Mouse (Mus musculus): Measurements from ENCODE around the gene Prdm2.

Gene Prdm2

DNA sequence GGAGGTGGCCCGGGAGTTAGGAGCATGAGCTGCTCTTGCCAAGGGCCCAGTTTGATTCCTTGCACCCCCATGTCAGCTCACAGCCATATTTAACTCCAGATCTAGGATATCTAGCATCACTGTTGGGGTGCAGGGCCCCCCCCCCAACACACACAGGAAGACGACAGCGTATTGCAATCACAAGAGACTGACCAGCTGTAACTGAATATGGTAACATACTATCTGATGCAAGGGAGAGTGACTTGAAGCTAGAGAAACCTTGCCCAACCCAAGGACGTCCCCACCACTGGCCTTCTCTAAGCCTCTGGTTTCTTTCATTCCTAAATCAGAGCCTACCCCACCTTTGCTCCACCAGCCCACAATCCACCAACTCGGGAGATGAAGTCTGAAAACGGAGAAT lies 105.8 kb downstream of the Prdm2 start:
- no peak for DNase-seq (ENCODE audit: extremely low spot score)

GRCm38 (mm10) chr4:143106566-143106965 lies 106.2 kb downstream of the Prdm2 start:
- DNase-seq (ENCODE audit: extremely low spot score): no peak

- DNase-seq (ENCODE audit: extremely low spot score): no peak
Measured at GRCm38 (mm10) chr4:143104739-143105138, 108.1 kb downstream of the Prdm2 start.

- DNase-seq (ENCODE audit: extremely low spot score): no peak
Measured at GRCm38 (mm10) chr4:143103811-143104210, 109.0 kb downstream of the Prdm2 start.

DNA sequence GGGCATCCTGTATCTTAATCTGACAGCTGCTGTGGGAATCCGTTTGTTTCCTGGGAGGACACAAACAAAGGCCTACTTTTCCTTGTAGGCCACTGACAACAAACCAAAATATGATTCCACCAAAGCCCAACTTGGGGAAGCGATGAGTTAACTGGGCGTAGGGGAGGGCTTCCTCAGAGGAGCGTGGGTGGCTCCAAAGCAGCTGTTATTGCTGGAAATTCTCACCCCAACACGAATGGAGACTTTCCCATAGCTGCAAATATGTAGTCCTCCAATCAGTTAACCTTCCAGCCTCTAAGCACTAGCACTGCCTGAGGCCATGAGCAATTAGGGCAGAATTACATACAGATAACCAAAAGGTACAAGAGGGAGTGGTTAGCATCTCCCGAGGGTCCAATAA lies 112.6 kb downstream of the Prdm2 start:
- no peak for DNase-seq (ENCODE audit: extremely low spot score)

DNA sequence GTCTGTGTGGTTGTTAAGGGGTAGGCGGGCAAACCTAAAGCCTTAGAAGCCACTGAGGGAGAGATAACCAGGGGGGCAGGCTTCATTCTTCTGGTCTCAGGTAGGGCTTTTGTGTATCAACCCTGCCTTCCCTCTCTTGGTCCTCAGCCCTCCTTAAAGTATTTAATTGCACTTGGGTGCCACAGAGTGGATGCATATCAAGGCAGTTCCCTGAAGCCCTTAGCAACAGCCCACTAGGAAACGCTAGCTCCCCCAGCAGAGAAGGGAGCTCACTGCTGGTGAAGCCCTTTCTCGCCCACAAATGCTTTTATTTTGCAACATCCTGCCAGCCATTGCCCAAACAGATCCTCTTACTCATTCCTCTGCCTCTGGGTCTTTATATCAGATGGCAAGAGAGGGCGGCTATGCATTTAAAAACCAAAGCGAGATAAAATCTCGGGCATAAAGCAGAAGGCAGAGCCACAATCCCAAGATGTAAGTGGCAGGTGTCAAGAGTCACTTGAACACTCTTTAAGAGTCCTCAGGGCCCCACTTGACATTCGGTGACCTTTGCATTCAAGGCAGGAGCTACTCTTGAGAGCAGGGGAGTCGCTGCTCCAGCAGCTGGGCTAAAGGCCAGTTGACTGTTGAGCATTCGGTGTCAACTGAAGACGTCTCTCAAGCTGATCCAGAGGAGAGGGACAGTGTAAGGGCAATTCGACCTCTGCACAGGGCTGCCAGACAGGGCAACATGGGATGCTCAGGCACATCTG lies 113.3 kb downstream of the Prdm2 start:
- DNase-seq (ENCODE audit: extremely low spot score): peak; percentile 44

DNA sequence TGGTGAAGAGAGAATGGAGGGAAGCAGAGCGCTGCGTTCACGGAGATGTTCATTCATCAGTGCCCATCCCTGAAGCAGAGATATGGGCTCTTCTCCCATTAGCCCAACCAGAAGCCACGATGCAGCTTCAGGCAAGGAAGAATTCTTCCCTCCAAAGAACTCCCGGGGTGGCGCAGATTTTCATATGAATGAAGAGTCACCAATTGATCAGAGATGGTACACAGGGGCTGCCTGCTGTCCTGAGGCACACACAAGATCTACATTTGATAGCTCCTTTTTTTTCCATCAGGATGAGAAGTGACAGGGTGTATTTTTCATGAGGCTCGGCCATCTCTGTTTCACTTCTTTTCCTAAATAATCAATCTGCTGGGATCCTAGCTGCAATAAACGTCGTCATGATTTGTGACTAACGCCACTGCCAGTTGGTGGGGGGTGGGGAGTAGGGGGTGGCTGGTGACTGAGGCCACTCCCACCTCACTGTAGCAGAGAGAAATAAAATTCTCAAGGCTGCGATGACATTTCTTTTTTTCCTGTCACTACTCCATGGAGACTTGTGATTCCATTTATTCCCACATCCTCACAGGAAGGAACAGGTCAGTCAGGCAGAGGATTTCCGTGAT lies 120.6 kb downstream of the Prdm2 start:
- DNase-seq (ENCODE audit: extremely low spot score): no peak

DNA sequence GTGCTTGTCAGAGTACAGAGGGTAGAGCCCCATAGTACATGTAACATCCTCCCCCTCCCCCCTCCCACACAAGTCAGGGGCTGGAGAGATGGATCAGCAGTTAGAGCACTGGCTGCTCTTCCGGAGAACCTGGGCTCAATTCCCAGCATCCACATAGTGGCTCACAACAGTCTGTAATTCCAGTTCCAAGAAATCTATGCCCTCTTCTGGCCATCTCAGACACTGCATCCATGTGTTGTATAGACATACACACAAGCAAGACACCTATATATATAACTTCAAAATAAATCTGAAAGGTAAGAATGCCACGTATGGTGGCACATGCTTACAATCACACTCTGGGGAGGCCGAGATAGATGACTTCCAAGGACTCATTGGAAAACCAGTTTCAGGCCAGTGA lies 122.2 kb downstream of the Prdm2 start:
- no peak for DNase-seq (ENCODE audit: extremely low spot score)

DNA sequence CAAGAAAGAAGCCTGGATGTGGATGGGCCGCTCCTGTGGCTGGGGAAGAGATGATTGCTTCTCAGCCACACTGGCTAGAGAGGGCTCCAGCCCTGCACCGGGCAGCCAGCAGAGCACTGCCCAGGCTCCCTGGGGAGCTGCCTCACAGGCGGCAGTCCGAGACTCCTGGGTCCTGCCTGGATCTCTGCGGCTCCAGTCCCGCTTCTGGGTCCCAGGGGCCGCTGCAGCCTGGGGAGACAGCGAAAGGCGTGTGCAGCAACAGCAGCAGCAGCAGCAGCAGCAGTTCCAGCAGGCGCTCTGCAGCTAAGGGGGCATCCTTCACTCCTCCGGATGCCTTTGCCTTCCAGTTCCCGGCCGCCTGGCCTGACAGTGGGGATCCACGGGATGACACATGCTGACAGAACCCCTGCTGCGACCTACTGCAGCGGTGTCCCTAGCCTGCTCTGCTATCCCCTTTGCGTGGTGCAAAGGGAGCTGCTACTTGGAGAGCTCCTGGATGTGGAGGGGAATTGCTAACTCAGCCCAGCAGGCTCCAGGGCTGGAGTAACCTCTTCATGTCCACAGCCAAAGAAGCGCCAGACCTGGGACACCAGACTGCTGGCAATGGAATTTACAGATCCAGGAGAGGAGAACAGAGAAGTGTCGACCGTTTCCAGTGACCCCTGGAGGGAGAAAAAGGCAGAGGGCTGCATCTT lies 138.6 kb downstream of the Prdm2 start:
- peak; percentile 47 for DNase-seq (ENCODE audit: extremely low spot score)

DNA sequence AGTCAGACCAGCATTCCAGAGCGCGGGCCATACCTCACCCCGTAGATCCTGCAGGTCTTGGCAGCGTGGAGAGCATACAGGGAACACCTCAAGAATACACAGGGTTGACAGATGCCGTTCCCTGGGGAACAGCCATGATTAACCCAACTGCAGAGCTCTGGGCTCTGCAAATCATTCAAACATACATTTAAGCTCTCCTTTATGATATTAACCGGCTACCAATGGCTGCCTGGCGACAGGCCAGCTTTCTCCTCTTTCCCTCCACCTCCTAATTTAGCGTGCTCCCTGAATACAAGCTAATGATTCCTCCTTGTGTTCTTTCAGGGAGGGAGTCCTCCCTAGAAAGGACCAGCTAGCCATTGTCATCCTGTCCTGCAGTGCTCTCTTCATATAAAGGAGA lies 141.0 kb downstream of the Prdm2 start:
- no peak for DNase-seq (ENCODE audit: extremely low spot score)

DNA sequence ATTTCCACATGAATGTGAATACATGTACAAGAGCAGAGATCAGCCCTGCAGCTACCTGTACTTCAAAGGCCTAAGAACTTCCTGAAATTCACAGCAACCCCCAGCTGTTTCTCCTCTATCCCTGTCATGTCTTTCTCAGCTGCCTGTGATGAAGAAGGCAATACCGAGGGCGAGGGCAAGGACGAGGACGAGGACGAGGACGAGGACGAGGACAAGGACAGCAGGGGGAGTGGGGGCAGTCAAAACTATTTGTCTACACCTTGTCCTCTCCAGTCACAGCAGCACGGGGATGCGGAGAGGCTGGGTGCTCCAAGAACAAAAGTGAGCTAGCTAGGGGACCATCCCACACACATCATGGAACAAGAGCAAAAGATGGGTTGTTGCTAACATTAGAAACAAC lies 145.8 kb downstream of the Prdm2 start:
- DNase-seq (ENCODE audit: extremely low spot score): no peak

DNA sequence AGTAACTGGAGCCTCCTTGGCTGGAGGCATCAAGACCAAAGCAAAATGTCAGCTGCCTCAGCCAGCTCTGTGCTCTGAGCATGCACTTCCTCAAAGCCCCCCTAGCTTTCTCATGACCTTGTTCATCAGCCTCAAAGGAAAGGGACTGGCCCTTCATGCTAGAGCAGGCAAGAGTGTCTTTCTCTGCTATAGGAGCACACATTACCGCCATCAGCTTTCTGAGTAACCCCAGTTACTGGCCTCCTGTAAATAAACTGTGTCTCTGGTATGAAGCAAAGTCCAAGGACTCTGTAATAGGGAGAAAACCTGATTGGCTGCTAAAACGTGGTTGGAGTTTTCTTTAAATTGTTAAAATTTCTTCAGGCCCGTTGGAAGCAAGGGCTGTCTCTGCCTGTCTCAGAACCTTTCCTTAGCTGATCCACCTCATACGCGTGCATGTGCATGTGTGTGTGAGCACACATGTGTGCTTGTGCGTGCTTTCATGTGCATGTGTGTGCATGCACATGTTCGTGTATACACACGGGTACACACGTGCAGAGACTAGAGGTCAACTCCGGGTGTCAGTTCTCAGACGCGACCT lies 153.9 kb downstream of the Prdm2 start:
- DNase-seq (ENCODE audit: extremely low spot score): no peak

Measured in embryo, embryonic 9.5 days (tissue).